Mouse (Mus musculus): ENCODE results near the gene Khdrbs2. TPM values are rescaled to one million over a fixed set of nuclear protein-coding genes. Genes with fewer than 3 reads are reported as not detected.
"Not testable (repeated sequence)": the region's sequence is repeated elsewhere in the genome, so short reads cannot be mapped to it uniquely, and the experiment has no call there.

Khdrbs2 gene
- polyA plus RNA-seq, 1 experiment: 0.06 TPM

GRCm38 (mm10) chr1:32471022-32471421 lies 298.5 kb downstream of the Khdrbs2 start:
- no peak for DNase-seq (ENCODE audit: low spot score)

DNA sequence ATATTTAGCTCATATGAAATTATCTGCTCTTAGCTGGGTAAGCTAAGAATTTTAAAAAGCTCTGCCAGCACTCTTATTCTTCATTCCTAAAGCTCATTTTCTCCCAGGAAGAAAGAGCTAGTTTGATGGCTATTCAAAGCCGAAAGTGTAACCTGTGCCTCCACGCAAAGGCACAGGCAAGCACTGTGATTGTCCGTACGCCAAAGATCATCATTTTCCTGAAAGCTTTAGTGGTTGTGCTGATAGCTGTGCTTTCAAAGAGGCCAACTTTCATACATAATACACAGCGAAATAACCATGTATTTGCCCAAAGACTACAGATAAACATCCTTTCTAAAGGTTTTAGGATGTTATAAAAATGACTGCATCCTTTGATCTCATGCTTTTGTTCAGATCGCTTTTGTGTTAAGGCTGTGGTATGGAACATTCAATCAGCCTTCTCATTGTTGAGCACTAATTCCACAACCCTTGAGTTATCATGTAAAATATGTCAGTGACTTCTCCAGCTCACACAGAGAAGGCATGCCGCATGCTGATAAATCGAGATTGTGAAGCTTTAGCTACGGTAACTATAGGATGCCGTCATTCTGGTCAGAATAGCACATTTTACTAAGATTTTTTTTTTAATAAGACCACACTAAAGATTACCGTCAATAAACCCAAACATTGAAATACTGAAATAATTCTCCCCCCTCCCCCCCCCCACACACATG lies 299.1 kb downstream of the Khdrbs2 start:
- no peak for DNase-seq (ENCODE audit: low spot score)

GRCm38 (mm10) chr1:32487944-32488343 lies 315.4 kb downstream of the Khdrbs2 start:
- DNase-seq (ENCODE audit: low spot score): no peak

- no peak for DNase-seq (ENCODE audit: low spot score)
Observed at GRCm38 (mm10) chr1:32503381-32503780, 330.9 kb downstream of the Khdrbs2 start.

DNA sequence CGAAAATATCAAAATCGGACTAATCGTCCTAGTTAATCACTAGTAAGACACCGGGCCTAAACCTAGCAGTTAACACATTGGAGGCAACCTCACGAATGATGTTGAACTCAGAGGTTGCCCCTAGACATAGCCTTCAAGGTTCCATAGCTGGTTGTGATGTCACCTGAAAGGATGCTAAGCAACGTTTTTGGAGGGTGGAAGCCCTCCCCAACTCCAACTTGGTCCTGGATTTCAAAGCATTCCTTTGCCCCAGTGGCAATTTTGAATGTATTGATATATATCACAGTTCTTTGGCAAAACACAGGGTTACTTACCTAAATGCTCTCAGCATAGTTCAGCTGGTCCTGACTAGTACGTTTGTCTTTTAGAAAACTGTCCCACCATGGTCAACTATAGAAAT lies 374.7 kb downstream of the Khdrbs2 start, which contains the start of gene Gm5415:
TSS of gene Gm5415 (minus strand) at position 101 of the 400 bp plus-strand sequence.
- not testable (repeated sequence) for DNase-seq (ENCODE audit: low spot score)

GRCm38 (mm10) chr1:32553459-32553858 lies 380.9 kb downstream of the Khdrbs2 start:
- DNase-seq (ENCODE audit: low spot score): no peak

GRCm38 (mm10) chr1:32553925-32554324 lies 381.4 kb downstream of the Khdrbs2 start:
- no peak for DNase-seq (ENCODE audit: low spot score)

DNA sequence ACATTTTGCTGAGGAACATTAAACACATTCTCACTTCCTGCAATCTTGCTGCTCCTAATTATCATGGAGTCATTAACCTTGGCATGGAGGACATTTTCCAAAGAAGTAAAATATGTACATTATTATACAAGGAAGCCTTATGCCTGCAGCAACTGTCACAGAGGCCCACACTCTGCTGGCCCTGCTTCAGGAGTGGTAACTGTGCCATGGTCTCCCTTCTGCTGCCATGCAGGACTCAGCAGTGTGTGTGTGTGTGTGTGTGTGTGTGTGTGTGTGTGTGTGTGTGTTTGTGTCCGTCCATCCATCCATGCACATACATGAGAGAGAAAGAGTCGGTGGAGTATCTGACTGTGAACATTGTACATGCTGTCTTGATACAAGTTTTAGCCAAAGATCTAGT lies 396.4 kb downstream of the Khdrbs2 start:
- no peak for DNase-seq (ENCODE audit: low spot score)

DNA sequence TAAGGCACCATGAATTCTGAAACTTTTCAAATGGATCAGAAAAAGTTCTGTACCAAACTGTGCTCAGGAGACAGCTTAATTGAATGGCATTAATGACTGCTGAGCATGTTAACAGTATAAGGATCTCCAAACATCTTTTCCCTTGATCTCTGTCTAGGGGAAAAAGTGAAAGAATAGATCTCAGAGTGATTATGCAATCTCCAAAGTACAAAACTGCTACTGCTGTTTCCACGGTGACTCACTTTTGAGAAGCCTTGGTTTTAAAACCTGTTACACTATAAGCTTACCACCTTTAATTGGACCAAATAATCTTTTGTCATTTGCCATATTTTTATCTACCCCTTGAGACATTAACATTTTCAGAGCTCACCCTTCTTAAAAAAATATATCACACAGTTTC lies 453.5 kb downstream of the Khdrbs2 start:
- DNase-seq (ENCODE audit: low spot score): no peak

DNA sequence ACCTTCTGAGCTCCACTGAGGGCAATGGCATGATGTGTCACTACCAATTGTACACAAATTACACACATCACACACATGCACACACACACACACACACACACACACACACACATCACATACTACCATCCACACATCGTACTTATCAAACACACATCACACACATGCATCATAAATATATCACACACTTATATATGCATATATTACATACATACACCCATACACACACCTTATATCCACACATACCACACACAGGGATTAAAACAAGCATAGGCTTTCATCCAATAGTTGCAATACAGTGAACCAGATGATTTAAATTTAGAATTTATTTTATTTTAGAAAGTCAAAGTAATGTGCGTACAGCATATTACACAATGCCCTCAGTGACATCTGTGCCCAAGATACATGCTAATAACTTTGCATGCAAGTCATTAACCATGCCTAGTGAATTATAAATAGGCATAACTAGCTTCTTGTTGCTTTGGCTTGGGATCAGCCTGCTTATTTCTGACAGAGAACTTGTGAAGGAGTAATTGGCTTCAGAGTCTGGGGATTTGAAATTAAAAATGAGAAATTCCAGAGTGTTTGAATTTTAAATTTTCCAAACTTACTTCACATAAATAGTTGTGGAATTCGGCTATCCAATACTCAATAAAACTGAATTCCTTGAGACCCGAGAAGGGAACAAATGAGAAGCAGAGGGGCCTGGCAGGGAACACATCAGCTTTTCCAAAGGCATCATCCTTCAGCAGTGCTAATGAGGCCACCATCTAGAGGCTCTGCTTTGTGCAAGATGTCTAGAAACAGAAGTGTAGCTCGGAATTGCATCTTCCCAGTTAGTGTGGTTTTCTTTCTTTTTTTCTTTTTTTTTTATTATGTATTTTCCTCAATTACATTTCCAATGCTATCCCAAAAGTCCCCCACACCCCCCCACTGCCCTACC lies 460.2 kb downstream of the Khdrbs2 start:
- no peak for DNase-seq (ENCODE audit: low spot score)

DNA sequence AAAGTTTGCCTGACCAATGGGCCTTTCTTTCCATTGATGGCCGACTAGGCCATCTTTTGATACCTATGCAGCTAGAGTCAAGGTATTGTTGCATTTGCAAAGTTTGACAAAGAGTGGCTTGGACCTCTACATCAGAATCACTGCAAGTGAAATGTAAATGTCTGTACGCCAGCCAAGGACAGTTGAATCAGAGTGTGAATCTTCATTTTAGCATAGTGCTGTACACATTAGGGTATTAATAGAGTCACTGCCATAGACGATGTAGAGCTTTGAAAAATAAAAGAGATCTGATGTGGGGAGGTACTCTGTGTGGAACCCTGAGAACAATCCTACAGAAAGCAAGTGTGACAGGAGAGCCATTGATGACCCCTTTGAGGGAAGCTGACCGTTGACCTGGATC lies 460.9 kb downstream of the Khdrbs2 start:
- DNase-seq (ENCODE audit: low spot score): no peak

GRCm38 (mm10) chr1:32639118-32639517 lies 466.6 kb downstream of the Khdrbs2 start:
- DNase-seq (ENCODE audit: low spot score): no peak

DNA sequence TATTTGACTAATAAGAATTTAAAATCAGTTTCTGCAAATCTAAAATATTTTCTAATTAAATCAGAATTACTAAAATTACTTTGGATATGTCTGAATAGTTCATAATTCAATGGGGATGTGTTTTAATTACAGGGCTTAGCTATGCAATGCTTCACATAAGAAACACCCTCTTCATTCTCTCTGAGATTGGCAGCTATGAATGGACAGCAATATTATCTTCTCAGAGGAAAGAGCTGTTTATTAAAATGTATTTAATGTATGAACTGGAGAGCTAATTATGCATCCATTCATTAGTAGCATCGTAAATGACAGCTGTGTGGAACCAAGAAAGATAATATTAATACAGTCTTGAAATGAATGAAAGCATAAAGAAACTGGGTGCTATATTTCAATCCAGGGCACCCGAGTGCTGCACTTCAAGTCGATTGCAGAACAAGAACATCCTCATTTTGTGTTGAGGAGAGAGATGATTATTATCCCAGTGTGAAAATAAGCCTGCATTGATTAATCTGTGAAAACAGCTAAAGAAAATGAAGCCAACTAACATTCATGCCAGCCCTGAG lies 477.2 kb downstream of the Khdrbs2 start:
- no peak for DNase-seq (ENCODE audit: low spot score)

DNA sequence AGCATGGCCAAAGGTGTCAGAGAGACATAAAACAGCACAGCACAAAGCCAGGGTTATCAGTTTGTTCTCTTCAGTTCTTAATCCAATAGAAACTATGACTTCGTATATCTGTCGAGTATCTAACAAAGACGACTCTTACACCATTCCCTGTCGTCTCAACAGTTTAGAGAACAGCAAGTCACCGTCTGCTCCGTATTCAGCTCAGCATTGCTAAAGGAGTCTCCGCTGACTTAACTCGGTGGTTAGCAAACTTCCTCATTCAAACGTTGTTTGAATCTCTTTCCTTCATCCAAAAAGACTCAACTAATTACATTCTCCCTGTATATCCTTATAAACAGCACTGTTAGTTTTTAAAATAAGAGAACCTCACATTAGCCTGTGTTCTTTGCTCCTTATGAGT lies 521.3 kb downstream of the Khdrbs2 start:
- DNase-seq (ENCODE audit: low spot score): no peak

DNA sequence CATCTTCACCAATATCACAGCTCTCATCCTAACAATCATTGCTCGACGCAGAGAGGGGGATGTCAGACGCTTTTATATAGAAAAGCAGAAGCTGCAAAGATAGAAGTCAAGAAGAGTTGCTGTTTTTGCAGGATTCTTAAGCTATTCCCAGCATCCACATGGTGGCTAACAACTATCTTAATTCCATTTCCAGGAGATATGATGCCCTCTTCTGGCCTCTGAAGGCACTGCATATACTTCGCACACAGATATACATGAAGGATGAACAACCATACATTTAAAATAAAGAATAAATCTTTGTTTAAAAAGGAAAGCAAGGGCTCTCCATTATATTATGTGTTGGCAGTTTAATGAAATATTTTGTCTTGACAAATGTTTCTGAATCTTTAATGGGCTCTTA lies 527.6 kb downstream of the Khdrbs2 start:
- DNase-seq (ENCODE audit: low spot score): no peak

GRCm38 (mm10) chr1:32701267-32701666 lies 528.8 kb downstream of the Khdrbs2 start:
- no peak for DNase-seq (ENCODE audit: low spot score)
